Mouse (Mus musculus) ES-E14 (cell line): ENCODE results near the gene Tubgcp2.

Experiments used
- CHD2 ChIP-seq: IDR thresholded peaks from 2 replicates; pipeline ENCODE4 v1.6.1; 2014; ENCODE audit warnings: mild to moderate bottlenecking, low read depth, low read length, inconsistent platforms
- HCFC1 ChIP-seq: IDR thresholded peaks from 2 replicates; pipeline ENCODE4 v1.6.1; 2012; ENCODE audit warnings: low read length, inconsistent platforms, borderline replicate concordance; ENCODE audit not compliant: insufficient read depth
- MAFK ChIP-seq: IDR thresholded peaks from 2 replicates; pipeline ENCODE4 v1.6.1; 2014; ENCODE audit warnings: mild to moderate bottlenecking, low read depth, low read length, inconsistent platforms; ENCODE audit not compliant: insufficient read depth
- ZC3H11A ChIP-seq: IDR thresholded peaks from 2 replicates; pipeline ENCODE4 v1.6.1; 2012; ENCODE audit warnings: low read depth, mild to moderate bottlenecking, inconsistent platforms, low read length, borderline replicate concordance

DNA sequence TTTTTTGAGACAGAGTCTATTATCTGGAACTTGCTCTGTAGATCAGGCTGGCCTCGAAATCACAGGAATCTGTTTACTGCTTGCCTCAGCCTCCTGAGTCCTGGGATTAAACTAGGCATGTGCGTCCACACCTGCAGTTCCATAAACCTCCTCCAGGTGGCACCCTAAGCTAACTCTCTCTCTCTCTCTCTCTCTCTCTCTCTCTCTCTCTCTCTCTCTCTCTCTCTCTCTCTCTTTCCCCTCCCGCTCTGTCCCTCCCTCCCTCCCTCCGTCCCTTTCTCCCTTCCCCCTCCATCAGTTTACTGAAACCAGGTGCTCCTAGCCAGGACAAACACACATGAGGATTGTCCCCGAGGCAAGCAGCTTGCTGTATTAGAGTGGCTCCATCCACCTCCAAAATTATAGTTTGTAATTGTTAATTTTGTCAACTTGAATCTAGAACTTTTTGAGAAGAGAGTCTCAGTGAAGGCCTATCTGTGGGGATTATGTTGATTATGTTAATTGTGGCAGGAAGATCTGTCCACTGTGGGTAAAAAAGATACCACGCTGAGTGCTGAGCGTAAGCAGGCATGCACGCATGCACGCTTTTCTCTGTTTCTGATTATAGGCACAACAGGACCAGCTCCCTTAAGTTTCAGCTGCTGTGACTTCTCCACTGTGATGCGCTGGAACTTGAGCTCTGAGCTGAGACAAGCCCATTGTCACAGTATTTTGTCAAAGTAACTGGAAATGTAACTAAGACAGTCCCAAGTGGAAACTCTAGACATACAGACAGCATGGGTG lies 66.9 kb downstream of the Tubgcp2 start:
- peak; percentile 10; the same call in 1 of the 2 replicates for TF ChIP-seq ZC3H11A
- no peak for TF ChIP-seq HCFC1
- TF ChIP-seq MAFK = no peak
- no peak for TF ChIP-seq CHD2
